Mouse (Mus musculus) lung, postnatal 0 days (tissue): ENCODE measurements around the gene Rc3h1. TPM values are rescaled to one million over a fixed set of nuclear protein-coding genes. Genes with fewer than 3 reads are reported as not detected.
A peak's percentile ranks its signal among the peaks of the same experiment; 100 is the strongest.

Source experiments
- ATAC-seq: fragments of 200-750 bp; cut with Nextera tagmentation; 2 replicates; pipeline ENCODE4 v1.8.0; 2017; ENCODE audit warnings: moderate library complexity
- DNase-seq: peaks from one replicate; pipeline ENCODE4 v3.0.0-alpha.2; 2016; ENCODE audit warnings: low spot score
- H3K27ac ChIP-seq: fragments of 300-500 bp; sonication (generic); 2 replicates; pipeline ENCODE4 v1.5.1; 2014; ENCODE audit warnings: antibody characterized with exemption, mild to moderate bottlenecking, low read length, mixed read lengths
- H3K27me3 ChIP-seq: fragments of 300-500 bp; sonication (generic); replicated peaks from 2 replicates; pipeline ENCODE4 v1.6.1; 2014; ENCODE audit warnings: low read length, mixed read lengths; ENCODE audit not compliant: insufficient read depth
- H3K36me3 ChIP-seq: fragments of 300-500 bp; sonication (generic); 2 replicates; pipeline ENCODE4 v1.6.1; 2014; ENCODE audit warnings: low read length, mixed read lengths; ENCODE audit not compliant: insufficient read depth
- H3K4me1 ChIP-seq: fragments of 300-500 bp; sonication (generic); 2 replicates; pipeline ENCODE4 v1.6.1; 2014; ENCODE audit warnings: antibody characterized with exemption, low read depth, low read length, mixed read lengths; ENCODE audit not compliant: insufficient read depth
- H3K4me2 ChIP-seq: fragments of 300-500 bp; sonication (generic); replicated peaks from 2 replicates; pipeline ENCODE4 v1.6.1; 2014; ENCODE audit warnings: low read depth, mild to moderate bottlenecking, low read length, moderate library complexity, mixed read lengths
- H3K4me3 ChIP-seq: fragments of 300-500 bp; sonication (generic); 2 replicates; pipeline ENCODE4 v1.5.1; 2014; ENCODE audit warnings: low read depth, low read length
- H3K9ac ChIP-seq: fragments of 300-500 bp; sonication (generic); replicated peaks from 2 replicates; pipeline ENCODE4 v1.6.1; 2014; ENCODE audit warnings: low read depth, mild to moderate bottlenecking
- H3K9me3 ChIP-seq: fragments of 300-500 bp; sonication (generic); 2 replicates; pipeline ENCODE4 v1.6.1; 2016; ENCODE audit warnings: low read length, mixed read lengths
- CTCF ChIP-seq: IDR thresholded peaks from 2 replicates; pipeline ENCODE4 v1.5.1; 2016; ENCODE audit warnings: antibody characterized with exemption, mild to moderate bottlenecking
- EP300 ChIP-seq: IDR thresholded peaks from 2 replicates; pipeline ENCODE4 v1.6.1; 2016; ENCODE audit warnings: antibody characterized with exemption, mild to moderate bottlenecking, control low read depth
- WGBS: fragments of 180-500 bp; shearing (Covaris S2); extraction: QIAGEN DNeasy Blood & Tissue Kit; methylation state at CpG from one replicate; pipeline ENCODE4 v1.1.7; 2014; 5-methylcytosine and 5-hydroxymethylcytosine counted together
- polyA plus RNA-seq: library from polyadenylated mRNA; unstranded; fragments of >200 nt; fragmentation: Nextera tagmentation; extraction: Ambion mirVana; gene quantifications from 2 replicates; pipeline ENCODE4 v1.2.1, GENCODE M21; 2015

Rc3h1 gene
- polyA plus RNA-seq, 1 experiment from 2014 or later, result 6.9 TPM

GRCm38 (mm10) chr1:160904047-160904446 is 2.2 kb upstream of the Rc3h1 start:
- no peak overlapping the region for H3K4me3 ChIP-seq
- no peaks in the 10 kb centered on the region for H3K36me3 ChIP-seq
- H3K4me2 ChIP-seq, result no peak overlapping the region
- DNase-seq, result no peak
- no peak for TF ChIP-seq EP300
- TF ChIP-seq CTCF, result no peak
- no peaks in the 10 kb centered on the region for H3K27me3 ChIP-seq
- no peak overlapping the region for H3K27ac ChIP-seq
- no peak for ATAC-seq
- no peak overlapping the region for H3K9ac ChIP-seq
- WGBS, result 26% methylated on average over 4 of the region's 4 CpGs
- H3K9me3 ChIP-seq, result no peaks in the 10 kb centered on the region
- no peaks in the 10 kb centered on the region for H3K4me1 ChIP-seq

- Histone ChIP-seq H3K27me3 (no peaks in the 10 kb centered on the region), H3K27ac (peak overlapping the region; percentile 94), H3K9me3 (no peaks in the 10 kb centered on the region), H3K4me3 (peak overlapping the region; percentile 95), H3K4me1 (no peaks in the 10 kb centered on the region), H3K4me2 (peak overlapping the region; percentile 68), H3K9ac (peak overlapping the region; percentile 94), H3K36me3 (no peaks in the 10 kb centered on the region)
- DNase-seq, result peak; percentile 65
- TF ChIP-seq EP300 (no peak), CTCF (no peak)
- WGBS, result under 1% methylated on average over 38 of the region's 67 CpGs
- peak; percentile 73 for ATAC-seq
These were observed 602 bp downstream of the Rc3h1 start for GRCm38 (mm10) chr1:160906558-160907481.

GRCm38 (mm10) chr1:160910176-160910575 is 4.0 kb downstream of the Rc3h1 start:
- no peak for DNase-seq
- no peaks in the 10 kb centered on the region for H3K4me1 ChIP-seq

GRCm38 (mm10) chr1:160910812-160911211 is 4.6 kb downstream of the Rc3h1 start:
- Histone ChIP-seq H3K4me3 (no peak overlapping the region), H3K4me1 (no peaks in the 10 kb centered on the region), H3K27ac (no peak overlapping the region), H3K9ac (no peak overlapping the region), H3K9me3 (no peaks in the 10 kb centered on the region), H3K36me3 (no peaks in the 10 kb centered on the region), H3K4me2 (no peak overlapping the region), H3K27me3 (no peaks in the 10 kb centered on the region)
- DNase-seq, result no peak
- WGBS, result 80% methylated on average over 1 of the region's 1 CpGs
- TF ChIP-seq EP300, result no peak
- no peak for TF ChIP-seq CTCF
- ATAC-seq, result no peak

More at GRCm38 (mm10) chr1:160910176-160910575, 4.0 kb downstream of the Rc3h1 start:
- no peak overlapping the region for H3K9ac ChIP-seq
- no peak overlapping the region for H3K4me2 ChIP-seq
- H3K27me3 ChIP-seq, result no peaks in the 10 kb centered on the region
- 90% methylated on average over 1 of the region's 1 CpGs for WGBS
- no peak for TF ChIP-seq CTCF
- no peak for TF ChIP-seq EP300
- no peak for ATAC-seq
- no peak overlapping the region for H3K4me3 ChIP-seq
- H3K9me3 ChIP-seq, result no peaks in the 10 kb centered on the region
- H3K36me3 ChIP-seq, result no peaks in the 10 kb centered on the region
- H3K27ac ChIP-seq, result no peak overlapping the region

- Histone ChIP-seq H3K4me2 (no peak overlapping the region), H3K27me3 (no peaks in the 10 kb centered on the region), H3K36me3 (no peaks in the 10 kb centered on the region), H3K9me3 (no peaks in the 10 kb centered on the region), H3K27ac (no peak overlapping the region), H3K4me1 (no peaks in the 10 kb centered on the region), H3K9ac (no peak overlapping the region), H3K4me3 (no peak overlapping the region)
- TF ChIP-seq EP300 (no peak), CTCF (no peak)
- no peak for DNase-seq
- ATAC-seq, result no peak
- WGBS, result 79% methylated on average over 1 of the region's 1 CpGs
These were observed 13.2 kb downstream of the Rc3h1 start for GRCm38 (mm10) chr1:160919383-160919782.

GRCm38 (mm10) chr1:160921938-160922337 is 15.7 kb downstream of the Rc3h1 start:
- no peak for TF ChIP-seq EP300
- peak; percentile 44 for TF ChIP-seq CTCF
- Histone ChIP-seq H3K4me2 (no peak overlapping the region), H3K9me3 (no peaks in the 10 kb centered on the region), H3K27ac (no peak overlapping the region), H3K27me3 (no peaks in the 10 kb centered on the region), H3K4me3 (no peak overlapping the region), H3K36me3 (no peaks in the 10 kb centered on the region), H3K4me1 (peaks cover 2% of the 10 kb centered on the region; the same call in 1 of the 2 replicates), H3K9ac (no peak overlapping the region)
- ATAC-seq (no peak), DNase-seq (no peak)
- 91% methylated on average over 1 of the region's 1 CpGs for WGBS
